Mouse (Mus musculus) cerebellum, adult 2 months (tissue): ENCODE data around the gene Rfc1.

Experiments
- CTCF ChIP-seq: fragments of 200-500 bp; IDR thresholded peaks from 2 replicates; pipeline ENCODE4 v1.5.1; 2011; ENCODE audit warnings: low read depth, mild to moderate bottlenecking, control low read depth, low read length, moderate library complexity, borderline replicate concordance; ENCODE audit not compliant: insufficient read depth
- POLR2A ChIP-seq: fragments of 200-500 bp; IDR thresholded peaks from 2 replicates; pipeline ENCODE4 v1.6.1; 2011; ENCODE audit warnings: low read length, control low read depth, borderline replicate concordance; ENCODE audit not compliant: insufficient read depth

DNA sequence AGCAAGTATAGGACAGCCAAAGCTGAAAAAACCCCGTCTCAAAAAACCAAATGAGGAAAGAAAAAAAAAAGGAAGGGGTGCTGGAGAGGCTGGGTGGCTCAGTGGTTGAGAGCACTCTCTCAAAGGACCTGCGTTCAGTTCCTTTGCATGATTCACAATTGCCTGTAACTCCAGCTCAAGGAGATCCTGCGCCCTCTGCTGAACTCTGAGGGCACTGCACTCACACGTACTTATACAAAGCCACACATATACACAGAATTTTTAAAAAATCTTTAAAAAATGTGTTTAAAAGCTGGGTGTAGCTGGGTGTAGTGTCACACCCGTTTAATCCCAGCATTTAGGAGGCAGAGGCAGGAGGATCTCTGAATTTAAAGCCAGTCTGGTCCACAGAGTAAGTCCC is 19.5 kb upstream of the Rfc1 start:
- TF ChIP-seq CTCF, result no peak
- TF ChIP-seq POLR2A, result no peak
